Mouse (Mus musculus) embryo, embryonic 10 days (tissue): ENCODE data around the gene Myh10.
A peak's percentile ranks its signal among the peaks of the same experiment; 100 is the strongest.
"Not testable (repeated sequence)": the region's sequence is repeated elsewhere in the genome, so short reads cannot be mapped to it uniquely, and the experiment has no call there.

Experiments
- DNase-seq: peaks from one replicate; pipeline ENCODE4 v3.0.0-alpha.2; 2015; ENCODE audit warnings: low spot score

Gene Myh10

DNA sequence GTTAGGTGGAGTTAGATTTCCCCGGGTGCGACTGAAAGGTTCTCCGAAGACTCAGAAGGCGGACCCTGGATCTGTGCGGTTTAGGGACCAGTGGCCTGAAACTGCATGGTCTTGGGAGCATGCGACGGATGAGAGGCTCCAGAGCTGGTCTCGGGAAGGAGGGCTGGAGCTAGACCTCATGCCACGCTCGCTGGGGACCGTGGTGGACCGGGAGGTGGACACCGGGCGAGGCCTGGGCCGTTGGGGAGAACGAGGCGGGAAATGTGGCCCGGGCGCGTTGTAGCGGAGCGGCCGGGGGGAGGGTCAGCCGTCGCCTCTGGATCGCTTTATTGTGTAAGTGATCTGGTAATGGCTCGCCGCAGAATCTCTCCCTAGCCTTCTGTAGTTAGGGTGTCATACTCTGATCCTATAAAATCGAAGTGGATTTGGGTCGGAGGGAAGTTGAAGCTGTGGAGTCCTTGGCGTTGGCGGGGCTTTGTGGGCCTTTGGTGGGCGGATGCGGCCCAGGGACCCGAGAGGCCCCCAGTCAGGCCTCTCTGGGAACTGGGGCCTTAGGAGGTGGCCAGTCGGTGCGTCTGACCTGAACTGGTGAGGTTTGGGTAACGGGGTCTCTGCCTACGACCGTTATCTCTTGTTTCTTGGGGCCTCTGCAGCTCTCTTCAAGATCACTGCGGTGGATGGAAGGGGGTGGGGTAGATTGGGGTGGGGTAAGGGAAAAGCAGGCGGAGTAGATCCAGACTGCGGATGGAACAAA, 1.5 kb downstream of the Myh10 start:
- DNase-seq, result peak; percentile 58

DNA sequence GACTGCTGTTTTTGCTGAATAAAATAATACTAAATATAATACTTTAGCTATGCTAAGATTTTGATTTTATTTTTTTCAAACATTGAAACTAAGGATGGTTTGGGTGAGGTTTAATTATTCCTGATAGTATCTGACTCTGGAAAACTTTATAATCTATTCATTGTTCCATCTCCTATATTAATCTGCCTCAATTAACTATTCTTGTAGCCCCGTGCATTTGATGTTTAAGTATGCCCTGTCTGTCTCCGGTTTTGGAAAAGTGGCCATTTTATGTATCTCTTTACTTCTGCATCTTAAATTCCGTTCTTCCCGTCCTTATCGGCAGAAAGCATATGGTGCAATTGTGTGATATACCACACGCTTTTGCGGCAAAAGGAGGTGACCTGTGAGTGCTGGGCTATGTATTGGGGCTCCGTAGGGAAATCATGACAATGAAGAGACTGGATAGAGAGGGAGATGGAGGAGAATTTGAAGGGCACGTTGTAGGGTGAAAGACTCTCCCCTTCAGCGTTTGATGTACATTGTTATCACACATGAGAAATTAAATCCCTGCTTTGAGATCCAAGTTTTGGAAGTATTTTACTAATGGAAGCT, 2.2 kb downstream of the Myh10 start:
- DNase-seq, result peak; percentile 32

DNA sequence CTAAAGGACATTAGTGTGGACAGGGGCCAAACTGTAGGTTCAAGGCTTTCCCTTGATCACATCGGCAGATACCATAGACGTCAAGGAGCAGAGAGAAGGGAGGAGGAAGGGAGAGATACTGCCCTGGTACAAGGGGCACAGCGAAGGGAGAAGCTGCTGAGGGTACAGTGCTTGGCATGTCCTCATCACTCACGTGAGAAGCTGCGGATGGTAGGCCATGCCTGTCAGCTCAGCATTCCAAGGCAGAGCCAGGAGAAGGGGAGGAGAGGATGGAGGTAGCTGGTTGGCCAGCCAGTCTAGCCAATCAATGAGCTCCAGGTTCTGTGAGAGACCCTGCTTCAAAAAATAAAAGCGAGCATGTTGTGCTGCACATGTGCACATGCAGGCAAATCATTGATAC, 11.0 kb downstream of the Myh10 start:
- DNase-seq, result no peak

DNA sequence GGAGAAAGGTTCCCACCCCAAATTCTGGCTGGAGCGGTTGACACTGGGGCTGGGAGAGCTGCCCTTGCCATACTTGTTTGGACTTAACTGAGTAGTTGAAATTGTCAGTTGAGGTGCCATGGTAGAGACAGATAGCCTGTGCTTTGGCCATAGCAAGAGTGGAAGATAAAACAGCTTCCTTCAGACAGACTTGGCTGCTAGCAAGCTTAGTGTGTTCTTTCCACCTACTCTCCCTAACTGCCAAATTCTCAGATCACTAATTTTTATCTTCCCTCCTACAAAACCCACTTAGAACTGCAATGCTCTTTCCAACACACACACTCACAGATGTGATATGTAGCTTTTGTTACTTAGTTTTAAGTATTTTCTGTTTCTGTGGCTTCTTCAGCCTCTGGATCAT, 12.0 kb downstream of the Myh10 start:
- no peak for DNase-seq

DNA sequence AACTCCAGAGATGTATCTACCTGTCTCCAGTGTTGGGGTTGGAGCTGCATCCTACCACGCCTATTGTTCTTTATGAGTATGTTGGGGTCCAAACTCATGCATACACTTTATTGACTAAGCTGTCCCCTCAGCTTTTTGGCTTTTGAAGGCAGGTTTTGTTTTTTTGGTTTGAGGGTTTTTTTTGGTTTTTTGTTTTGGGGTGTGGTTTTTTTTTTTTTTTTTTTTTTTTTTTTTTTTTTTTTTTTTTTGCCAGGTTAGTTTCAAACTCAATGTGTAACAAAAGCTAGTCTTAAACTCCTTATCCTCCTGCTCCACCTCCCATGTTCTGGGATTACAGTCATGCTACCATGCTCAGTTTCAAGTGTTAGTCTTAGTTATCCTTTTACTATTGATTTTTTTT, 12.9 kb downstream of the Myh10 start:
- DNase-seq, result no peak

DNA sequence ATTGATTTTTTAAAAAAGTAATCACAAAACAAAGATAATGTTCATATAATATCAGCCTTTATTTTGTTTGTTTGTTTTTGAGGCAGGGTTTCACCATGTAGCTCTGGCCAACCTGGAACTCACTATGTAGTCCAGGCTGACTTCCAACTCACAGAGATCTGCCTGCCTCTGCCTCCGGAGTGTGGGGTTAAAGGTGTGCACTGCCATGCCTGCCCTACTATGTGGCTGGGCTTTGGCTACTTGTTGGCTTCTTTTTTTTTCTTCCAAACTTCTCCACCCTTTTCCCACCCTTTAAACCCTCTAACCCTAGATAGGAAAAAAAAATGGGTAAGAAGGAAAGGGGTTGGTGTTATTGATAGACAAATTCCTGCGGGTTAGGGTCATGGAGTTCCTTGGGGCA, 13.5 kb downstream of the Myh10 start:
- no peak for DNase-seq

DNA sequence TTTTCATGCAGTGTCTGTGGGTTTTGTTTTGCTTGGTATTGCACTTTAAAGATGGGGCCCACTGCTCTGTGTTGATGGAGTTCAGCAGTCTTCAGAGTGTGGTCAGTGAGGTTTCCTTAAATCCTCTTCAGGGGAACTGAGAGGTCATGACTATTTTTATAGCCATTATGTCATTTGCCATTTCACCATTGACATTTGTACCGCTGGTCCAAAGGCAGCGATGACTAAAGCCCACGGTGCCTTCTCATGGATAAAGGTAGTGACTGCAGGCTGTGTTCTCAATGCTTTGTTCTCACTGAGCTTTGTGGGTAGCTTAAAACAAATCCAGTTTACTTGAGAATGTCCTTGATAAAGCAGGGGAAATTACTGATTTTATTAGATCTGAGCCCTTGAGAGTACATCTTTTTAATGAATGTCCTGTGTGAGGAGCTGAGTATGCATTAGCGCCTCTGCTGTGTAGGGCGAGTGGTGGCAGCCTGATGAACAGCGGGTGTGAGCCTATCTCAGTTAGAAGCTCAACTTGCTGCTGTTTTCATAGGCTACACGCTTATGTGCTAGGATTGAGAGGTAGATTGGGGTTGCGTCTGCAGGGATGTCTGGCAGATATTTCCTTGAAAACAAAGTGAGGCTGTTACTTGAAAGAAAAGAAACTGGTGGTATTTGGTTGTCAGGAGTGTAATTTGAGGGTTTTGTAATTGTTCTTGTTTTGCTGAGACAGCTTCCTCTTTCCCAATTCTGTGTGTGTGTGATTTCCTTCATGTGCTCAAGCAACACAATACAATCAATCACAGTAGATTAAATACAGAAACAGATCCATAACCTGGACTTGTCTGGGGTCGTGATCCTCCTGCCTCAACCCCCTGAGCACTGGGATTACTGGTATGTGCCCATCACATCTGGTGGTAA, 15.4 kb downstream of the Myh10 start:
- DNase-seq, result no peak

DNA sequence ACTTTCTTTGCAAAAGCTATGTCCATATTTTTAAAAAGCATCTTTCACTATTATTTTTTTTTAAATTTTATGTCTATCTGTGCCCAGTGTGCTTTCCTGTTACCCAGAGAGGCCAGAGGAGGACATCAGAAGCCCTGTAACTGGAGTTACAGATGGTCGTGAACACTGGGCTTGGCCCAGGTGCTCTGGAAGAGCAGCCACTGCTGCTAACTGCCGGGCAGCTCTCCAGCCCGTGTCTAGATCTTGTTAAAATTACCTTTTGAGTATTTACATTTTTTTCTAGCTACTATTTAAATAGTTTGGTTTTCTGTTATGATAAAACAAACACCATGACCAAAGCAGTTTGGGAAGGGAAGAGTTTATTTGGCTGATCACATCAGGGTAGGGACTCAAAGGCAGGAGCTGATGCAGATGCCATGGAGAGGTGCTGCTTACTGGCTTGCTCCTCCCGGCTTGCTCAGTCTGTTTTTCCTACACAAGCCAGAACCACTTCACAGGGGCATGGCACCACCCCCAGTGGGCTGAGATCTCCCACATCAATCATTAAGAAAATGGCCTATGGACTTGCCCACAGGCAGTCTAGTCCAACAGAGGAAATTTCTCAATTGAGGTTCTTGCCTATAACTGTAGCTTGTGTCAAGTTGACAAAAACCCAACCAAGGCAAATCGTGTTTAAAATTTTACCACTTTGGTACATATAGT, 16.7 kb downstream of the Myh10 start:
- no peak for DNase-seq

DNA sequence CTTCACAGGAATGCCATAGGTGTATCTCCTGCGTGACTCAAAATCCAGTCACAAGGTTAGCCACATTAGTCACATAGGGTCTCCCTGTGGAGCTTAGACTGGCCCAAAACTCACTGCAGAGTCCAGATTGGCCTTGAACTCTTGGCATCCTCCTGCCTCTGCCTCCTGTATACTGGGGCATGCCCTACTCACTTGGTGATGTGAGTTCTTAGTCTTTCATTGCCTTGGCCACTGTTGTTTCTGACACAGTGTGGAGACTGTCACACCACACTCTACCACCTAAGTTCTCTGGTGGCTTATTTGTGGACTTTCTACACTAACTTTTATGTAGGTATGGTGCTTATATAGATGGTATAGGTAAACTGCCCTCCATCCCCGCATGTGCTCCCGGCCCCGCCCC, 24.8 kb downstream of the Myh10 start:
- DNase-seq, result no peak

DNA sequence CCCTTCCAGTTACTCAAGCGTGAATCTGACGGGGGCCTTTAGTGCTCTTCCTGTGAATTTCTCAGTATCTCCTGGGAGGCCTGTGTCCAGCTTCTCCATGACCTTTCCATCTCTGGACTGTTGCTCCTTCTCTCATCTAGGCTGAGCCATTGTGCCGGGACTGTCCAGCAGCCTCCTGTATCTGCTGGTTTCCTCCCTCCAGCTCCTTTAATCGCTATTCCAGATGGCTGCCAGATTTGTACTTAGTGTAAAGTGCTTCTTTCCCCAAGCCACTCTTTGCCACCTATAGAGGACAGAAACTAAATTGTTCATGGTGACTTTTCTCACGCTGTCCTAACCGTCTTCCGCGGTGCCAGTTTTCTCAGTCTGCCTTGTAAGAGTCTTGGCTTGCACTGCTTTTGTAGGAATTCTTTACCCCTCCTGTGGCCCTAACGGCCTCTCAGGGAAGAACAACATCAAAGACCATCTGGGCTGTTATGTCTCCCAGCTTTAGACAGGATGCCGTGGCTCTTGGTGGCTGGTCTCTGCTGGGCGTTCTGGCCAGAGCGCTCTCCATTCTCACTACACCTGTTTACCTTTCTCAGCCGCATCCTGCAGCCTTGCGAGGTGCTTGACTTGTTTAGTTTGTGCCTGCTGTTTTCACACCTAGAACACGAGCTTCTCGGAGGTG, 25.9 kb downstream of the Myh10 start:
- DNase-seq, result peak; percentile 45

DNA sequence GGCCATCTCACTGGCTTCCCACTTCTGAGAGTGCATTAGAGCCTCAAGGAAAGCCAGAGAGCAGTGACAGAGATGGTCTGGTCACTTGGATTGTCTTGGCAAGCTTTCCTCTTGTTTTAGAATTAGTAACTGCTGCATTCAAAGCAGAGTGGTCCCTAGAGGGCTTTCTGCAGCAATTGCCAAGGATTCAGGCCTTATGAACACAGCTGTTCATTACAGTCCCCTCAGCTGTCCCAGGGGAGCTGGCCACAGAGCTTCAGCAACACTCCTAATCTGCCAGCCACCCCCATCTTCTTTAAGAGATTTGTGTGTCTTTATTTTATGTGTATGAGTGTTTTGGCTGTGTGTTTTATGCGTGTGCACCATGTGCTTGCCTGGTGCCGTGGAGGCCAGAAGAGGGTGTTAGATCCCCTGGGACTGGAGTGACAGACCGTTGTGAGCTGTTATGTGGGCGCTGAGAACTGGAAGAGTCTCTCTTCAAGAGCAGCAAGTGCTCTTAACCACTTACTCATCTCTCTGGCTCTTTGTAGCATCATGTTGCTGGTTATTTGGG, 27.8 kb downstream of the Myh10 start:
- DNase-seq, result no peak

DNA sequence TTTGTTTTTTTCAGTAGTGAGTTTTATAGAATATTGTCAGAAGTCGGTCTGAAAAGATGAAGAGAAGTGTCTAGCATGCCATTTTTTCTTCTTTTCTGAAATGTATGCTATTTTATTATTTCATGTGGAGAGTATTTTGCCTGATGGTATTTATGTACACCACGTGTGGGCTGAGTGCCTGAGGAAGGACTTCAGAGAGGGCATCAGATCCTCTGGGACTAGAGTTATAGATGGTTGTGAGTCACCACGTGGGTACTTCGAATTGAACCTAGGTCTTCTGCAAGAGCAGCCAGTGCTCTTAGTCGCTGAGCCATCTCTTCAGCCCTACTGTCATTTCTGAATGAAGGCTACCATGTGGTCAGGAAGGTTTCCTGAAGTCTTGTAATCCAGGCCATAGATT, 28.4 kb downstream of the Myh10 start:
- DNase-seq, result no peak

DNA sequence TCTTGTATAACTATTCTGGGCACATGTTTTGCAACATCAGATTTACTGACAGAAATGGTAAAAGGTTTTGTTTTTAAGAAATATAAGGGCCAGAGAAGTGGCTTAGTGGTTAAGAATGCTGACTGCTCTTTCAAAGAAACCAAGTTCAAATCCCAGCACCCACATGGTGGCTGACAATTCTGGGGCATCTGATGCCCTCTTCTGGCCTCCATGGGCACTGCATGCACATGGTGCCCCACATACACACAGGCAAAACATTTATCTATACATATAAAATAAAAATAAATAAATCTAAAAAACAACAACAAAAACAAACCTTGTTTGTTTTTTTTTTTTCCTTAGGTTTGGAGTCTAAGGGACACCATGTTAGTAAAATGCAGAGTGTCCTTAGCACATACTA, 32.8 kb downstream of the Myh10 start:
- DNase-seq, result peak; percentile 34

DNA sequence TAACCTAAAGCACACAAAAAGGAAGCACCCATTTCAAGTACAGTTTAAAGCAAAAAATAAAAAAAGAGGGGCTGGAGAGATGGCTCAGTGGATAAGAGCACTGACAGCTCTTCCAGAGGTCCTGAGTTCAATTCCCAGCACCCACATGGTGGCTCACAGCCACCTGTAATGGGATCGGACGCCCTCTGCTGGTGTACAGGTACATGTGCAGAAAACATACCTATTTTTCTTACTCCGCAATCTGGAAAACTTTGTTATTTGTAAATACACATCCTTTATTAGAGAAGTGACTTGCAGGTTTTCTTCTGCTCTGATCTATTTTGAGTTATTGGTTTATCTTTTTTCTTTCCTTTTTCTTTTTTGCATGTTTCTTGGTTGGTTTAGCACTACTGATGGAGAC, 37.3 kb downstream of the Myh10 start:
- DNase-seq, result no peak

DNA sequence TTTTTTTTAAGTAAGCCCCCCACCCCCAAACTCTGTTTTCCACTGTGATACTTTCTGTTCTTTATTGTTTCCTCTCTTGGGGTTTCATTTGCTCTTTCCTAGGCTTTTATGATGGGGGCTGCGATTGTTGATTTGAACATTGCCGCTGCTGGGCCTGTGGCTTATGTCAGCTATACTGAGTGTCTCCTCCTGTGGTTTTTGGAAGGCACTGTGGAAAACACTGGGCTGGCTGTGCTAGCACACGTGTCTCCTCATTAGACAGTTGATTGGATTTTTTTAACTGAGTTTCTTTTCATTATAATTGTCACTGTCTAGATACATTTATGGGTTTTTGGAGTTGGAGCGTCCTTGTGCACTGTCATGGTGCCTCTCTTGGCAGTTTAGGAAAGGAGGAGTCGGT, 39.4 kb downstream of the Myh10 start:
- DNase-seq, result no peak

DNA sequence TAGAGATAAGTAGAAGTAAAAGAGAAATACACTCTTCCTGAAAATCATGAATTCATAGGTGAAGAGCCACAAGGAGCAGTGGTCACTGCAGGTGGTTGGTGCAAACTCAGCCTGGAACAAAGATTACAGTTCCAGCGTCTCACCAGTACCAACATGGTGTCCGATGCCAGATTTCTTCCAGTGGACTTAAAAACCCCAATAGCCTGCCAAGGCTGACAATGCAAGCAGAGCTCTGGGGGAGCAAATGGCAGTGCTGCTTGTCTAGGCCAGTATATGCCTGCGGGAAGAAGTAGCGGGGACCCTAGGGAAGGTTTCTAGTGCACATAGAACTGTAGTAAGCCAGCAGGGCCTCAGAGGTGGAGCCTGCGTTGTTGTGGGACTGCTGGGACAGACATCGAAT, 40.7 kb downstream of the Myh10 start:
- no peak for DNase-seq

DNA sequence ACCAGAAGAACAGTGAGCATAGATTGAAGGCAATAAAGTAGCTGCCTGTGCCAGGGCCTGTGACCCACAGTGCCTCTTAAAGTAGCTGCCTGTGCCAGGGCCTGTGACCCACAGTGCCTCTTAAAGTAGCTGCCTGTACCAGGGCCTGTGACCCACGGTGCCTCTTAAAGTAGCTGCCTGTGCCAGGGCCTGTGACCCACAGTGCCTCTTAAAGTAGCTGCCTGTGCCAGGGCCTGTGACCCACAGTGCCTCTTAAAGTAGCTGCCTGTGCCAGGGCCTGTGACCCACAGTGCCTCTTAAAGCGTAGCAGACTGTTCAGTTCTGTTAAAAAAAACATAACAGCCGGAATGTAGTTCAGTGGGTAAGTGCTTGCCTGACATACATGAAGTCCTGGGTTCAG, 42.0 kb downstream of the Myh10 start:
- DNase-seq, result not testable (repeated sequence)

DNA sequence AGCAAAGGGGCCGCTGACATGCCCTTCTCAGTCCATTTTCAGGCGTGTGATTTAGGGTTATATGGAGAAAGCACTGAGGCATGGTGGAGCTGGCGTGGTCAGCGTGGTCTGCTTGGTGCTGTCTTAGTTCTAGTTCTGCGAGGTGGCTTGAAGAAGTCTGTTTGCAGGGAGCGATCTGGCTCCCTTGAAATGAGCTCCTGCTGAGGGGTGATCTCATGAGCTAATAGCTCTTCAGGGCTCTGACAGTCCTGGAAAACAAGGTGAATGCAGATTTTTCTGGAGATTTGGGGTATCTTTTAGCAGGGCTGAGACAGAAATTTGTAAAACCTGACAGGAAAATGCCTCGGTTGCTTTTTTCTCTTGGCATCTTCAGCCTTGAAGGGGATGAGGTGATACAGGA, 48.1 kb downstream of the Myh10 start:
- DNase-seq, result no peak

DNA sequence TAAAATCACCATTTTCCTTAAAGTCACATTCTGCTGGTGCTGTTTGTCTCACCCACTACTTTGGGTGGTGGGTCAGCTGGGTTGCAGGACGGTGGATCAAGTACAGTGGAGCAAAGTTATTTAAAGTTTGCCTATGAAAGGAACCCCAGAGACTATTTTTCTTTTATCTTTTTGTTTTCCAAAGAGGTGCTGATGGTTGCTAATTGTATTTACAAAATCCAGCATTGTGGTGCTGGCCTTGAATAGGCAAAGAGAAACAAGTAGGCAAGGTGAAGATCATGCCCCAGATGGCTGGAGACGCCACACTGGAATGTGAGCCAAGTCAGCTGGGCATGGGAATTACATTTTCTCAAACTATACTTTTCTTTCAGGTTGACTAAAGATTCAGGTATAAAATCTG, 51.3 kb downstream of the Myh10 start:
- DNase-seq, result no peak

DNA sequence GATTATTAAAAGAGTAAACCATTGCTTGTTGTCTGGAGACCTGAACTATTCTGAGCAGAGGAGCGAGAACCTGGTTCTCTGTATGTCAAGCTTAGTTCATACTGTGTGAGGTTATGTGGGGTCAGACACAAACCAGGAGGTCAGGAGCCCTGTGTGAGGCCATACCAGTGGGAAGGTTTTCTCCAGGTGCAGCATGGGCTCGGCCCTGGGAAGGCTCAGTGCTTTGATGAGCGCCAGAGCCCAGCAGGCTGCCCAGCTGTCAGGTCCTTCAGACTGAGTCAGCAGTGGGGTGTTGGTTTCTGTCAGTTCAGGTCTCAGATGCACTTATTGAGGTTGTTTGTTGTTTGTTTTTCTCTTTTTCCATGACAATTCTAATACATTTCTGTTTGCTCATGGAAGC, 52.8 kb downstream of the Myh10 start:
- no peak for DNase-seq

DNA sequence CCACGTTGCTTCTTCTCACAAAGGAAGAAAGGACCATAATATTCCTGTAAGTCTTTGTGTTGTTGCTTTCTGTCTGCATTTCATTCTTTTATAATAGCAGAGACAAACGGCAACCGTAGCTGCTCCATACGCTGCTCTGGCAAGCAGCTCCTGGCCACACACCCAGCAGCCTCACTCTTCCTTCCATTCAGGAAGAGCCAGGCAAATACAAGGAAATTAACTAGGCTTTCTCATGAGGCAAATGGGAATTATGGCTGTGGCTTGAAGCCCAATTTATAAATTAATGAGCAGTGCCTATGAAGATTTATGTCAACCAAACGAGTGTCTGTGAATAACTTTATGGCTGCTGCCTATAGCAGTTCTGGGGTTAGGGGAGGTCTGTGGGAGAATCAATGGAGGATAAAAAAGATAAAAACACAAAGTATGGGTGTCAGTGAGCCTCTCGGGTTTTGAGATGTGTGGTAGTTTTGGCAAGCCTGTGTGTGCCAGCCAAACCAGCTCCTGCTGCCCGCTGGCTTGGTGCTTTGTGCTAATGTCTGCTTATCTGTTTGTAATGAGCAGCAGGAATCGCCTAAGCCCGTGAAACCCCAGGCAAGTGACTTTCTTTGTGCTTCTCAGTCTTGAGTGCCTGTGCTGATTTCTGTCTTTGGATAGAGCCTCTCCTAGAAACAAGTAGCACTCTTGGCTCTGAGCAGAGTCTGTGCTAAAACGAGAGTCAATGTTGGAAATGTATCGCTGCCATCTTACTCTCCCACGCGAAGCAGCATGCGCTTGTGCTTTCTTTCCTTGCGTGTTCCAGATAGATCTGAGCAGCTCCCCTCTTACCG, 54.2 kb downstream of the Myh10 start:
- DNase-seq, result no peak
